Mouse (Mus musculus) brown adipose tissue, adult 24 weeks (tissue): ENCODE data around the gene Pitpna. TPM values are rescaled to one million over a fixed set of nuclear protein-coding genes. Genes with fewer than 3 reads are reported as not detected.

Experiments used
- H3K27ac ChIP-seq: fragments of 200-500 bp; replicated peaks from 2 replicates; pipeline ENCODE4 v1.5.1; 2012; ENCODE audit warnings: low read depth, mild to moderate bottlenecking, low read length
- H3K4me1 ChIP-seq: fragments of 200-500 bp; 2 replicates; pipeline ENCODE4 v1.6.1; 2012; ENCODE audit warnings: low read length, mixed read lengths; ENCODE audit not compliant: control insufficient read depth, insufficient read depth, insufficient read length
- H3K4me3 ChIP-seq: fragments of 200-500 bp; 2 replicates; pipeline ENCODE4 v1.5.1; 2012; ENCODE audit warnings: low read depth, mild to moderate bottlenecking, low read length, moderate library complexity; ENCODE audit not compliant: insufficient read depth
- polyA plus RNA-seq: library from polyadenylated mRNA; stranded (reverse); fragments of >200 nt; gene quantifications from 2 replicates; pipeline ENCODE4 v1.2.4, GENCODE M21; 2012; ENCODE audit not compliant: missing spikeins, insufficient read depth, insufficient read length

The Pitpna gene
- polyA plus RNA-seq, 1 experiment, result 86.5 TPM

DNA sequence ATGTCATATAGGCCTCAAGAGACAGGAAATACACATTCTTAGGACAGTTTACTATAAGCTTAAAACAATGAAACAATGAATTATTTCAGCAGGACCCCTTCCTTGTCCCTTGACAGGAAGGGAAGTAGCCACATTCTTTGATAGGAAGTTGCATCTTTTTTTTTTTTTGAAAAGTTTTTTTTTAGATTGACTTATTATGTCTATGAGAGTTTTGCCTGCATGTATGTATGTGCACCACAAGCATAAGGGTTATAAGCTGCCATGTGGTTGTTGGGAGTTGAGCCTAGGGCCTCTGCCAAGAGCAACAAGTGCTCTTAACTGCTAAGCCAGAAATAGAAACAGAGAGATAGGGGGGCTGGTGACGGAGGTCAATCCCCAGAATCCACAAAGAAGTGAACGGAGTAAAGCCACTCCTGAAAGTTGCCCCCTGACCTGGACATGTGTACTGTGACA lies 36.2 kb downstream of the Pitpna start:
- no peak overlapping the region for H3K4me3 ChIP-seq
- peaks cover 7% of the 10 kb centered on the region; the same call in 1 of the 2 replicates for H3K4me1 ChIP-seq
- H3K27ac ChIP-seq, result peak overlapping the region; percentile 87

DNA sequence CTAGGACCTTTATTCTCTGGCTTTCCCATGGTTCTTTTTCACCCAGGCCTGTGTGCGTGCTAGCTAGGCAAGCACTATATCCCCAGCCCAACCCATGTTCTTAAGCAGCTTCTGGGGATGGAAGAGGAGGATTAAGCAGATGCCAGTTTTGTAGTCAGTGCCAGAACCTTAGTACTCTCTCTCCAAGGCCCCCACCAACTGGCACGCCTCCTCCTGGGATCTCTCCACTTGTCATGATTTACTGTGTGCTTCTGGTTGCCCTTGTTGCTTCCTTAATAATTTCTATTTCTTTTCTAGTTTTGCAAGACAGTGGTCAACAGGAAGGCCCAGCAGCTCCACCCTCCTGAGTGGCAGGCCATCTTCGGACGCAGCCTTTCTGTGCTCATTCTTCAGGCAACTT lies 37.9 kb downstream of the Pitpna start:
- no peak overlapping the region for H3K4me3 ChIP-seq
- H3K4me1 ChIP-seq, result peaks cover 7% of the 10 kb centered on the region; the same call in 1 of the 2 replicates
- no peak overlapping the region for H3K27ac ChIP-seq

DNA sequence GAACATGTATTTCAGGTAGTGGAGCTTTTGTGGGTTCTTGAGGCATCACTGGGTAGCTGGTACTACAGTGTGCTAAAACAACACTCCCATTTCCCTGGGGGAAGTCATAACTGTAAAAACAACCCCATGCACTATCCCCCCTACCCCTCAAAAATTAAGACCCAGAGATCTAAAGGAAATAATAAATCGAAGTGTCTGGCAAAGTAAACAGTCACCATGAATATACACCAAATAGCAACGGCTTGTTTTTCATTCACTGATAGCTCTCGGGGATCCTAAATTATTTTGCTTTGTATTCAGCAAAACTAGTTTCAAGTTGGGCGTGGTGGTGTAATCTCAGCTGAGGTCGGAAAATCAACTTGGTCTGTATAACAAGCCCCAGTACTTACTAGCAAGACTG lies 42.2 kb downstream of the Pitpna start:
- Histone ChIP-seq H3K4me3 (peak overlapping the region; percentile 65), H3K27ac (peak overlapping the region; percentile 66; the same call in 1 of the 2 replicates), H3K4me1 (peaks cover 11% of the 10 kb centered on the region)

DNA sequence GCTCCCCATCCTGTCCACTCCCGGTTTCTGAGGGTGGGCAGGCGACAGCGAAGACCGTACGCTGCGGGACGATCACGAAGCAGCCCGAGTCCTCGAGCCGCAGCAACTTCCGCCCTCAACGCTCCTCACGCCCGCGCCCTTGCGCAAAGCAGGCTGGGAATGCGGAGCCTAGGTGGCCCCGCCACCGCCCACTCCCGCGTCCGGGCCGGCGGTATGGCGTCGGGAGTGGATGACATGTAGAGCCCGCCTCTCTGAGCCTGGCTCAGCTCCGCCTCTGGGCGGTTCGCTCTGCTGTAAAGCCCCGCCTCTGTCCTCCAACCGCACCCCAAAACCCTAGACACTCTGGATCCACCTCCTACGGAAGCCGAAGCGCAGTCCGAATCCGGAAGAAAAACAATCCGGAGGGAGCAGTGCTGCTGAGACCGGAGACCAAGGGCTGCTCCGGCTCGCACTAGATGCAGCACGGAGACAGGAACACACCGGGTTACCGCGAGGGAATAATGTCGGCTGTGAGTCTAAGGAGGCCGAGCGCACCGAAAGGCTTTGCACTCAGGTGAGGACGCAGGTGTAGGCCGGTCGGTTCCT lies 42.8 kb downstream of the Pitpna start, which contains the start of gene Inpp5k:
Gene Inpp5k, plus strand, starts transcription at position 344 of the 585 bp plus-strand sequence.
- peak within 1 kb of the TSS; percentile 77 for H3K4me3 ChIP-seq
- peak within 1 kb of the TSS; percentile 66 for H3K27ac ChIP-seq
- peaks cover 14% of the 10 kb centered on the region for H3K4me1 ChIP-seq

DNA sequence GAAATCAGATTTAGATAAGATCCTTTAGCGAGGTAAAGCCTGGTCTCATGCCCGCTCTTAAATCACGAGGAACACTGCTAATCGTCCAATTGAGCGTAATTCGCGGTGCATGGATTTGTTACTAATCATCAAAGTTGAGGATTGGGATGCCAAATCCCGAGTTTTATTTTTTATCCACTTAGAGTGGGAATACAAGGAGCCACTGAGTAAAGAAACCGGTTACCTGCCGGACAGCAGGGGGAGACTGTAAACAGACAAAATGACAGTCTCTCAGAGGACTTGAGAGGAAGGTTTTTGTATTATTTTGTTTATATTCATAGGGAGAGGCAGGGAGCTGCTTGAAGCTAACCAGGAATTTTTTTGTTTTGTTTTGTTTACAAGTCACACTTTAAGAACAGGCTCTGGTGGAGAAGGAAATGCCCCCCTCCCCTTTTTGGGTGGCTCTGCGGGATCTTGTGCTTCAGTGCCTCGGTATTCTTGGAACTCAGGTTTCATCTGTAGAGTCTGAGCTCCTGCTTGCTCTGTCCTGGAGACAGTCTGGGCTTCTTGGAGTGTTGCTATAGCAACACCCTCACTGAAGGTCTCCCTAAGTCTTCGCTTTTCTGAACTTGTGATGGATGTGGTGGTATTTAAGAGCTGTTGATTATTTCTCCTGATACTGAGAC lies 43.8 kb downstream of the Pitpna start:
- Histone ChIP-seq H3K27ac (peak overlapping the region; percentile 2; the same call in 1 of the 2 replicates), H3K4me1 (peaks cover 18% of the 10 kb centered on the region), H3K4me3 (peak overlapping the region; percentile 77)

DNA sequence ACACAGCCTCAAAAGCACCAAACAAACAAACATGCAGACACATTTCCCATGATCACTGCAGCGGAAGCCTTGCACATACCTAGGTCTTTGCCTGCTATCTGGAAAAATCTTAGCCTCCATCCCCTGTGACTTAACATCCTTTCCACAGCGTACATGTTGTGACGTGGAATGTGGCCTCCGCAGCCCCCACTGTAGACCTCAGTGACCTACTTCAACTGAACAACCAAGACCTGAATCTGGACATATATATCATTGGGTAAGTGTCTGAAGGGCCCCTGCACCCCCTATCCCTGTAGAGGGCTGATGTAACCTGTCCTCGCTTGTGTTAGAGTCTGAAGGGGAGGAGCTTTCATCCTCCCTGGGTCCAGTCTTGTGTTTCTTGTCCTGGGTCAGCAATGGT lies 45.0 kb downstream of the Pitpna start:
- H3K4me3 ChIP-seq, result no peak overlapping the region

DNA sequence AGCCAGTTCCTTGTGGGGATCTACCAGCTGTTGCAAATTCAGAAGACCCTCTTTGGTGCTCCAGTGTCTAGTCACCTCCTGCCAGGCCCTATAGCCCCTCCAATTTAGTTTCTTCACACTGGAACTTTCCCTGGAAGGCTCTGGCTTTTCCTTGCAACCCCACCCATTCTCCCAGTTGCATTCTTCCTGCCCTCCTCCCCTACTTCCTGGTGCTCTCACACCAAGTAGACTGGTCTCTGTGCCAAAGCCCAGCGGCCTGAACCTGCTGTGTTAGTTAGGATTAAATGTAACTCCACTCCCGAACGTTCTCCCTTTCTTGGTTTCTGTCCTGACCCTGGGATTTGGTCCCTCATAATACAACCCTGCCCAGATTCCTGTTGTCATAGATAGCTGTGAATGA lies 46.9 kb downstream of the Pitpna start:
- Histone ChIP-seq H3K4me1 (peaks cover 21% of the 10 kb centered on the region), H3K4me3 (0 out of 2 replicates have a peak overlapping the region, but pooled peaks have one; percentile 3), H3K27ac (peak overlapping the region; percentile 87)

More for the DNA sequence above, 45.0 kb downstream of the Pitpna start:
- Histone ChIP-seq H3K4me1 (peaks cover 21% of the 10 kb centered on the region), H3K27ac (no peak overlapping the region)

DNA sequence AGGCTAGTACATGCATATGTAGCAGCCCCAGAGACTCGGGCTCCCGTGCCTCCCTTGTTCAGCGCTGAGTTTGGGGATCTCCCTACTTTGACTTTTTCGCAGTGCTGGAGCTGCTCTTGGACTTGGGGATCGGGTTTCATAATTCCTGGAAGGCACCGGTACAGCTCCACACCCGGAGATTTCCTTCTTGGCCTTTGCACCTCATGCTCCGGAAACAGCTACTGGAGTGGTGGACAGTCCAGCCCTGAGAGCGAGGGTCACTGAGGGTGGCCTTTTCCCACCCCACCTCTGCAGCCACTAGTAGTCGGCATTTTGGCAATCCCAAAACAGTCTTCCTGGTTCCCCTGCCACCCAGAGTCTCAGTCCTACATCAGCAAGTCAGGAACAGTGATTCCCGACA lies 47.4 kb downstream of the Pitpna start:
- Histone ChIP-seq H3K27ac (peak overlapping the region; percentile 87), H3K4me1 (peaks cover 21% of the 10 kb centered on the region), H3K4me3 (0 out of 2 replicates have a peak overlapping the region, but pooled peaks have one; percentile 3)

DNA sequence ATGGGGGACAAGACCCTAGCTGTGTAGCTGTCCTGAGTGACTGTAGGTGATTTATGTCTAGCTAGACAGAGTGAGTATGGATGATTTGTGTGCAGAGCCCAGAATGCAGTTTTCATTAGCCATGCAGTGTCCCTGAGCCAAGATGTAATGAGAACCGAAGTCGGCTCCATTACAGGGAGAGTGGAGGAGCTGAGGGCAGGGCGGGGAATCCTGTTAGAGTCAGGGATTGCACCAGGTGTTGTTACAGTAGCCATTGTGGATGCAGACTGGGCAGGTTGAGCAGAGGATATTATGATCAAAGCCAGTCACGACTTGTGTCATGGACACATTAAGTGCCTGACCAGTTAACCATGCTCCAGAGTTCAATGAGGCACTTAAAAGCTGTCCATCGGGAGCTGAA lies 55.4 kb downstream of the Pitpna start:
- no peak overlapping the region for H3K27ac ChIP-seq
- no peak overlapping the region for H3K4me3 ChIP-seq
- peaks cover 2% of the 10 kb centered on the region; the same call in 1 of the 2 replicates for H3K4me1 ChIP-seq

DNA sequence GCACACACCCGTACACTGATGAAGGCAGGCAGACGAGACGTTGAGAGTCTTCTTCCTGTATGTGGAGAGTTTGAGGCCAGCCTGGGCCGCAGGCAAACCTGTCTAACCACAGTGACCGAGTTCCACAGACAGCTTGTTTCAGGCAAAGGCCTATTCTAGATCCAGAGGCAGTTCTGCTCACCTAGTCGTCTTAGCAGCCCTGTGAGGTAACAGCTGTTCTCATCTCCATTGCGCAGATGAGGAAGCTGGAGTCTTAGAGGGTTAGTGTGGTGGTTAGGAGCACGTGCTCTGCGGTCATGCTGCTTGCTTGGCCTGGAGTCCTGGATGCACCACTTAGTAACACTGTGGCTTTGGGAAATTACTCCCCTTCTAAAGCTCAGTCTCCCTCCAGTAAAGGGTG lies 56.8 kb downstream of the Pitpna start:
- peaks cover 10% of the 10 kb centered on the region for H3K4me1 ChIP-seq
- no peak overlapping the region for H3K4me3 ChIP-seq
- no peak overlapping the region for H3K27ac ChIP-seq

DNA sequence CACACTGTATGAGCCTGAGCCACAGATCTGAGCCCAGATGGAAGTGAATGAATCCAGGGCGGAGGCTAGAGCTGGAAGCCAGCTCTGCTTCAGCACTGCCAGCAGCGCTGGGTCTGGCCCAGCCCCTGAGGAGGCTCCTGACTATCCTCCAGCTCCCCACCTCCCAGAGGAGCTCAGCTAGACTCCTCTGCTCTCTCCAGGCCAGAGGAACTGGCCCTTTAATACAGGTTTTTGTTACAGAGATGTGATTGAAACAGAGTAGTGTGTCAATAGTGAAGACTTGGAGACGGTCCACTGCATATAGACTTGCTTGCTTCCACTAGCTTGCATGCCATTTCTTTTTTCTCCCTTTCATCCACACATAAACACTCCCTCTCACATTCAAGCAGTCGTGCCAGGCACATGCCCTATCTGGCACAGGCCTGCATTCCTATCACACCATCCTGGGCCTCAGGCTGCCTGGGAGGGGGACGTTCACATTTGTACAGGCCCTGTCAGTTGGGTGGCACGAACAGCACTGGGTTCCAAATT lies 59.8 kb downstream of the Pitpna start:
- H3K4me1 ChIP-seq, result peaks cover 20% of the 10 kb centered on the region
- peak overlapping the region; percentile 46 for H3K27ac ChIP-seq
- H3K4me3 ChIP-seq, result no peak overlapping the region

DNA sequence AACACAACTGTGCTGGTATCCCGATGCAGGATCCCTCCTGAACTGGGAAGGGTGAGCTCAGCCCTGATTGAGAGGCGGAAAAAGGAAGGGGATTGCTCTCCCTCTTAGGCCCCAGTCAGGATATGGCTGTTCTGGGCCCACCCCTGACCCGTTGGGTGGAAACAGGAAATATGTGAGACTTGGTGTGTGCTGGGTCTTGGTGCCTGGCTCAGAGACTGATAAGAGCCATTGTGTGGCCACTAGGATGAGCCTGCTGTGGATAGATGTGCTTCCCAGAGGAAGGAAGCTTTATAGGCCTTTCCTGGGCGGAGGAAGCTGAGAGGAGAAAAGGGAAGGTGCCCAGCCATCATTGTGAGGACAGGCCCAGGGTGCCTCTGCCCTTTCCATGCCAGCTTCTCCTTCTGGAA lies 61.3 kb downstream of the Pitpna start:
- Histone ChIP-seq H3K4me3 (no peak overlapping the region), H3K27ac (peak overlapping the region; percentile 94), H3K4me1 (peaks cover 23% of the 10 kb centered on the region)

DNA sequence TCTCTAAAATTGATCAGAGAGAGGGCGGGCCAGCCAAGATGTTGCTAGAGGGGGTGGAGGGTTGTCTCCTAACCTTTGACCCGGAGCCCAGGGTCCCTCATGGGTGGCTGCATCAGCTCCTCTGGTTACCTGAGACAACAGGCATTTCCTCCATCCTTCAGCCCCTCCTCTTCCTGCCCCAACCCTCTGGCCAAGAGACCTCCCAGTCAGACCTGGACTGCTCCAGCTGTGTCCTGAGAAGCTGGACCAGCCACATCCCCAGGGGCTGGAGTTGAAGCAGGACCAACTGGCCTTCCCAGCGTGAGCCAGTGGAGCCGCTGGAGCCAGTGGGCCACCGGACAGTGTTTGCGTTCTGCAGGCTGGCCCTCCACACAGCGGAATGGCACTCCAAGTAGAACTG lies 62.4 kb downstream of the Pitpna start, which contains the start of gene Myo1c:
Gene Myo1c, plus strand, starts transcription at position 194 of the 400 bp plus-strand sequence.
- Histone ChIP-seq H3K27ac (peak within 1 kb of the TSS; percentile 100), H3K4me1 (peaks cover 33% of the 10 kb centered on the region), H3K4me3 (peak within 1 kb of the TSS; percentile 98)

DNA sequence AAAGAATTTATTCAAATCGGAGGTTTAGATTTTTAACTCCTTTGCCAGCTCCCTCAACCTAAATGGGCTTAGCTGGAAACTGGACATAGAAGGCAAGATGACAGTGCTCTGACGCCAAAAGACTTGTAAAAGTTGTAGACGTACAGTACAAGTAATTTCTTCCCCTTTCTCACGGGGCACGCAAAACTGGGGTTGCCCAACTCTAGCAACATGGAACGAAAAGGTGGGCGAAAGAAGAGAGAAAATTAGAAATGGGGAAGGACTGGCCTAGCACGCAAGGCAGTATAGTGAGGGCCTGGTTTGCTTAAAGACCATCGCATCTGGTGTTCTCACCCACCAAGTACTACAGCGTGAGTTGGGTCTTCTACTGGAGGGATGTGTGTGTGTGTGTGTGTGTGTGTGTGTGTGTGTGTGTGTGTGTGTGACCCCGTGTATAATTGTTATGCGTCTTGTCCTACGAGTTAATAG lies 63.1 kb downstream of the Pitpna start:
- Histone ChIP-seq H3K4me1 (peaks cover 33% of the 10 kb centered on the region), H3K27ac (peak overlapping the region; percentile 100), H3K4me3 (peak overlapping the region; percentile 98)

DNA sequence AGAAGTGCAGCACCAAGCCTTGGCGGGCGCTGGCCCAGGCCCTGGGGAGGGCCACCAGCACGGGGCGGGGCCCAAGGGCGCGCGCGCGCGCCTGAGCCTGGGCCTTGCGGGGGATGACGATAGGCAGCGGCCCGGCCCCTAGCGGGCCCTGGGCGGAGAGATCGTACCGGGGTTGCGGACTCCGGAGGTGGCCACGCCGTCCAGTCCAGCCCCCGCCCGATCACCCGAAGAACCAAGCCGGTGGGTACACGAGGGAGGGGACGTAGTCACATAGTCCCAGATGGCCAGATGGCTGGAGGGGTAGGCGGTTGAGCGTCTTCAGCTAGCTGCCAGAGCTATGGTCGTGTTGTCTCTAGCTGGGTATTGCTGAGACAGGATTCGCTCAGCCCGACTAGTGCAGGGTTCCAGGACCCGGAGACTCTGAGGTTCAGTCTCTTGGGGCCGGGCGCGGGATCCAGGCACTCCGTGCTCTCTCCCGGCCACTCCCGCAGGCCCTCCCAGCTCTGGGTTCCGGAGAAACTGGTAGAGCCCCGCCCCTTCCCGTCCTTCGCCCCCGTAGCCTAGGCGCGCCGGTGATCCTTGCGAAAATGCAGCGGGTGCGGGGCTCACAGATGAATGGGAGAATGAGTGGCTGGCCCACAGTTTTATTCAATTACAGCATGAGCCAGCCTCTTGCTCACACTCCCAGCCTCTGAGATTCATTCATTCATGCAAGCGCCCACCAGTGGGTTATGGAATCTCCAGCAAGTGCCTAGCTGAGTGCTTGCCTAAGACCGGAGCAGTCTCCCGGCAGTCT lies 63.7 kb downstream of the Pitpna start:
- Histone ChIP-seq H3K27ac (peak overlapping the region; percentile 100), H3K4me3 (peak overlapping the region; percentile 98), H3K4me1 (peaks cover 33% of the 10 kb centered on the region)
